In the genomic region with DNA sequence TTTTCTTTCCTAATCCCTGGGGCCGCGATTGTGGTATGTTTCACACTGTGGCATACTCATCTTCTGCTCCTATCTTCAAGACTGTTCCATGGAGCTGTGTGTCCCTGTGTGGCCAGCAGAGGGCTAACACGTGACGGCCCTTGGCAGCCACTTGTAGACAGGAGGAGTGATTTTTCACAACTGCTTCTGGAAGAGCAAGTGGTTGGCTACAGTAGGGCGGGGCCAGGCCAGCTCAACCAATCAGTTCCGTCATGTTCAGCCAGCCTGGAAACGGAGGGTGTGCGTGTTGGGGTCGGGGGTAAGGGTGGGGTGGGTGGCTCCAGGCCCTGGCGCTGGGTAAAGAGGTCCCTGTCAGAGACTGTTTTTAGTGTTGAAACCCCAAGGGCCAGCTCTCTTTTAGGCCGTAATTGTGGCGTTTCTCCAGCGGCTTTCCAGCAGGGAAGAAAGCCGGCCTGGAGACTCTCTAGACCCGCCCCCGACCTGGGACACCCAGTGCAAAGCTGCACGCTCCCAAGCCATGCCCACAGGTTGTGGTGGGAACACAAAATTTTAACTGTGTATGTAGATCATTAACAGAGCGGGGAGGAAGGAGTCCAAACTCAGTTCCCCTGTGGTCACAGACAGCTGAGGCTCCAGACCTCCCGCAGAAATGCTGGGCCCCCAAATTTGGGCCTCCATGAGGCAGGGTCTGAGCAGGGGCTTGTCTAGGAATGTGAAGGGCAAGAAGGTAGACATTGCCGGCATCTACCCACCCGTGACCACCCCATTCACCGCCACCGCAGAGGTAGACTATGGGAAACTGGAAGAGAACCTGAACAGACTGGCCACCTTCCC, we compare ENCODE assay signal across 8 mouse cellular contexts. TPM values are rescaled to one million over a fixed set of nuclear protein-coding genes. Genes with fewer than 3 reads are reported as not detected.
A peak's percentile ranks its signal among the peaks of the same experiment; 100 is the strongest.
DNase-seq lines count a peak whose midpoint lies in the region; ATAC-seq and TF ChIP-seq lines count a peak whose summit lies in the region.

Gene Hoga1 (plus strand): TSS at position 342 of the 834 bp plus-strand sequence.

- ATAC-seq in midbrain, embryonic 11.5 days (ENCODE audit: low FRiP score): peak; percentile 90

- 26% methylated on average over 23 of the region's 23 CpGs for WGBS in limb, embryonic 10.5 days
- 21% methylated on average over 23 of the region's 23 CpGs for WGBS in midbrain, embryonic 11.5 days

- intact Hi-C loops in gastrocnemius, postnatal 14 days (cut with DNase I; ENCODE audit: low total_unique reads): no loop called here

- DNase-seq in layer of hippocampus, adult 11-12 months (ENCODE audit: low spot score): peak; percentile 73
- DNase-seq in layer of hippocampus, postnatal 36 days: no peak
- DNase-seq in gastrocnemius, postnatal 14 days: peak; percentile 85
- DNase-seq in hindlimb bud, embryonic 11.5 days (ENCODE audit: extremely low spot score, low read depth, low spot score): peak; percentile 35
- DNase-seq in limb, embryonic 10.5 days (ENCODE audit: low spot score): peak; percentile 84
- peak; percentile 95 for DNase-seq in midbrain, embryonic 11.5 days (ENCODE audit: low spot score, missing footprints)
- DNase-seq in spleen, postnatal 4 days (ENCODE audit: low spot score in 2 of 2): peak; percentile 62 to 73

- no peaks in the 10 kb centered on the region for H3K4me1 ChIP-seq in cortical plate, adult 2 months (ENCODE audit: control insufficient read depth, insufficient read depth, low read length)
- peaks cover 10% of the 10 kb centered on the region for H3K4me1 ChIP-seq in limb, embryonic 10.5 days
- no peaks in the 10 kb centered on the region for H3K4me1 ChIP-seq in midbrain, embryonic 11.5 days (ENCODE audit: control insufficient read depth, insufficient read depth, low read length)

- no peak within 1 kb of the TSS for H3K27ac ChIP-seq in cortical plate, adult 2 months (ENCODE audit: insufficient read depth, low read length)
- peak within 1 kb of the TSS; percentile 77 for H3K27ac ChIP-seq in limb, embryonic 10.5 days
- H3K27ac ChIP-seq in midbrain, embryonic 11.5 days (ENCODE audit: low read depth, low read length): no peak within 1 kb of the TSS

- TF ChIP-seq POLR2A in cortical plate, adult 2 months (IDR thresholded peaks at IDR 0.05; ENCODE audit: extremely low read depth, insufficient read depth, low read length): no peak

- 0 out of 2 replicates have a peak within 1 kb of the TSS, but pooled peaks have one; percentile 14 for H3K9ac ChIP-seq in midbrain, embryonic 11.5 days (ENCODE audit: low read length)

- TF ChIP-seq CTCF in cortical plate, adult 2 months (IDR thresholded peaks at IDR 0.05; ENCODE audit: extremely low read depth, insufficient read depth, low read length): peak; percentile 42

- no peaks in the 10 kb centered on the region for H3K9me3 ChIP-seq in limb, embryonic 10.5 days (replicated peaks)
- H3K9me3 ChIP-seq in midbrain, embryonic 11.5 days (ENCODE audit: control insufficient read depth, low read length): no peaks in the 10 kb centered on the region

- no peaks in the 10 kb centered on the region for H3K36me3 ChIP-seq in limb, embryonic 10.5 days
- H3K36me3 ChIP-seq in midbrain, embryonic 11.5 days (ENCODE audit: control insufficient read depth, insufficient read depth, low read length): no peaks in the 10 kb centered on the region

- peaks cover 14% of the 10 kb centered on the region for H3K27me3 ChIP-seq in limb, embryonic 10.5 days (ENCODE audit: low read depth, poor library complexity, severe bottlenecking)
- no peaks in the 10 kb centered on the region for H3K27me3 ChIP-seq in midbrain, embryonic 11.5 days (ENCODE audit: control insufficient read depth, insufficient read depth, low read length)

- no peak within 1 kb of the TSS for H3K4me3 ChIP-seq in cortical plate, adult 2 months (ENCODE audit: insufficient read depth, low read length)
- H3K4me3 ChIP-seq in limb, embryonic 10.5 days: peak within 1 kb of the TSS; percentile 49
- H3K4me3 ChIP-seq in midbrain, embryonic 11.5 days (ENCODE audit: low read depth, low read length): peak within 1 kb of the TSS; percentile 18

- peak within 1 kb of the TSS; percentile 36 for H3K4me2 ChIP-seq in midbrain, embryonic 11.5 days

RNA-seq across cellular contexts. Expression of gene Hoga1, which starts in this region (rescaled TPM):
- 1 to 10 TPM; 5.8 to 8.7 TPM for total RNA-seq in layer of hippocampus, postnatal 36 days (2021)
- polyA plus RNA-seq in cortical plate, adult 2 months (2012; rRNA removed): 1.4 and 1.9 TPM in 2 replicates
- total RNA-seq in gastrocnemius, postnatal 14 days (2021): 1 to 10 TPM; 3.3 to 4.3 TPM
- polyA plus RNA-seq in limb, embryonic 10.5 days (2016; fragmentation: Nextera tagmentation; extraction: Ambion mirVana): 1.1 and 1.3 TPM in 2 replicates
- polyA plus RNA-seq in midbrain, embryonic 11.5 days (2014; fragmentation: Nextera tagmentation; extraction: Ambion mirVana): 0.80 and 1.2 TPM in 2 replicates

Comparison
In these comparisons a context has a peak if more than half of its experiments do, and no peak if none do; other contexts are left out.
1. DNase-seq: peak in layer of hippocampus, adult 11-12 months (single experiment), gastrocnemius, postnatal 14 days (single experiment), hindlimb bud, embryonic 11.5 days (single experiment), limb, embryonic 10.5 days (single experiment), midbrain, embryonic 11.5 days (single experiment) and spleen, postnatal 4 days (2 of 2); none in layer of hippocampus, postnatal 36 days (0 of 2).